Mouse (Mus musculus) C2C12 (cell line): ENCODE data around the gene Elovl5. TPM values are rescaled to one million over a fixed set of nuclear protein-coding genes. Genes with fewer than 3 reads are reported as not detected.

Source experiments
- H3K27me3 ChIP-seq: one replicate; pipeline ENCODE4 v1.6.1; 2011; ENCODE audit not compliant: control insufficient read depth, insufficient read depth, insufficient read length
- H3K36me3 ChIP-seq: one replicate; pipeline ENCODE4 v1.6.1; 2011; ENCODE audit not compliant: control insufficient read depth, insufficient read depth
- H3K4me3 ChIP-seq: one replicate; pipeline ENCODE4 v1.5.1; 2011; ENCODE audit warnings: mild to moderate bottlenecking, control low read depth; ENCODE audit not compliant: poor library complexity, insufficient read depth, severe bottlenecking
- H3K79me2 ChIP-seq: one replicate; pipeline ENCODE4 v1.6.1; 2011; ENCODE audit not compliant: control insufficient read depth, insufficient read depth
- H3K79me3 ChIP-seq: one replicate; pipeline ENCODE4 v1.6.1; 2011; ENCODE audit warnings: low read depth, control low read depth
- H3ac ChIP-seq: one replicate; pipeline ENCODE3; 2011; ENCODE audit warnings: low read depth; ENCODE audit not compliant: control insufficient read depth, insufficient read length
- CEBPB ChIP-seq: IDR thresholded peaks from one replicate; pipeline ENCODE4 v1.6.1; 2011; ENCODE audit warnings: low read depth, mild to moderate bottlenecking, control low read depth, moderate library complexity
- CTCF ChIP-seq: IDR thresholded peaks from one replicate; pipeline ENCODE4 v1.5.1; 2011; ENCODE audit not compliant: control insufficient read depth, insufficient read depth, insufficient read length
- FOSL1 ChIP-seq: IDR thresholded peaks from one replicate; pipeline ENCODE4 v1.8.0; 2011; ENCODE audit warnings: mild to moderate bottlenecking, low read length; ENCODE audit not compliant: poor library complexity, insufficient read depth, severe bottlenecking
- MAX ChIP-seq: IDR thresholded peaks from one replicate; pipeline ENCODE4 v1.6.1; 2011; ENCODE audit warnings: mild to moderate bottlenecking, control low read depth
- MYOD1 ChIP-seq: IDR thresholded peaks from one replicate; pipeline ENCODE4 v1.6.1; 2011; ENCODE audit warnings: low read depth; ENCODE audit not compliant: control insufficient read depth, insufficient read length
- MYOG ChIP-seq: IDR thresholded peaks from one replicate; pipeline ENCODE4 v1.6.1; 2011; ENCODE audit not compliant: control insufficient read depth, insufficient read length; ENCODE audit errors: extremely low read depth
- USF1 ChIP-seq: IDR thresholded peaks from one replicate; pipeline ENCODE4 v1.6.1; 2011; ENCODE audit warnings: low read depth, mild to moderate bottlenecking, control low read depth, moderate library complexity
- polyA plus RNA-seq: library from polyadenylated mRNA; unstranded; fragments of >200 nt; fragmentation: generic; extraction: Trizol; gene quantifications from one replicate; pipeline ENCODE4 v1.2.1, GENCODE M21; 2012; ENCODE audit warnings: missing spikeins

Gene Elovl5
- polyA plus RNA-seq, 1 experiment, result 33.9 TPM

DNA sequence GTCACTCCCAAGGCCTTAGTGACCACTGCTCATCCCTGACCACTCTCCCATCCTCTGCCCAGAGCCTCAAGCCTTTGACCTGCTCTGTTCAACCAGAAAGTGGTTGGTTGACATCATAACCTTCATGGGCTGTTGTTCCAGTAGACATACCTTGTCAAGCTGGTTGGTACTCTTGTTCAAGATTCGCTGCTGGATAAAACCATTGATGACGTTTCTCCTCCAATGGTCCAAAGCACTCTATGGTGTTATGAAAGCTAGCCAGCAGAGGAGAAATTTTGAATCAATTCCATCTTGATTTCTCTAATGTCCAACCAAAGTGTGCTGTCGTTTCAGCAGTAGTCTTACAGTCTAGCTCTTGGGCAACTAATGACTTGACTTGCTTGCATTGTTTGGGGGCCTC is 27.0 kb downstream of the Elovl5 start:
- H3K79me3 ChIP-seq, result peaks cover 28% of the 10 kb centered on the region
- H3K27me3 ChIP-seq, result no peaks in the 10 kb centered on the region
- peaks cover 74% of the 10 kb centered on the region for H3K79me2 ChIP-seq
- no peaks in the 10 kb centered on the region for H3K36me3 ChIP-seq
- no peak overlapping the region for H3K4me3 ChIP-seq
- no peak overlapping the region for H3ac ChIP-seq
- TF ChIP-seq MAX (no peak), USF1 (no peak), CEBPB (no peak), MYOG (no peak), MYOD1 (no peak), FOSL1 (no peak), CTCF (no peak)

DNA sequence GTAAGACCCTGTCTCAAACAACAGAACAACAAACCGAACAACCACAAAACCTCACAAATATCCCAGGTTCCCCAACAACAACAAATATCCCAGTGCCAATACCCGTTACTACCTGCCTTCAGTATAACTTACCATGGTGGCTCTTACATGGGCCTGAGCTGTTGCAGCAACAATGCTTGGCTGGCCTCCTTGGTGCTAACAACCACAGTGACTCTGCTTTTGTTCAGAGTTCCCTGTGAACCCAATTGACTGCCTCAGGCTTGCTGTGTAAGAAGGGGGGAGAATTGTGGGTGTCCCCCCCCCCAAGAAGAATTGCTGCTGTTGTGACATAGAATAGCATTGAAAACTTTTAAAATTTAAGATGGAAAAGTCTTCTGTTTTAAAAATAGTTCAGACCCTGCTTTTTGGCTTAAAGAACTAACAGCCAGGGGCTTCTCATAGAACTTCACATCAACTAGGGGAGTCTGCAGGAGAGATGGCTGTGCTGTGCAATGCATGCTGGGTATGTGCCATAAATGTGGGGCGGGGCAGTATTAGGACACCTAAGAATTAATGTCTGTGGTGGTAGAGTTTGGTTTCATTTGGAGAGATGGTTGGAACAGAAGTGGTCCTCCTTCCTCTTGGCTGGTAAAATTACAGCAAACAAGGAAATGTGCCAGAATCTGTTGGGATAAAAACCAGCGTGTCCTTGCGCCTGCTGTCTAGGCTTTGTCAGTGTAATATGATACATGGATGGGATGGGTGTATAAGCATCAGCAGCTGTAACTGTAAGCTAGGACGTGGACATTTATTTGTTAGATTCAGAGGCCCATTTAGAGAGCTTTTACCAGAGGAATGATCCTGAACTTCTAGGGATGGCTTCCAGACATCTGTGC is 28.9 kb downstream of the Elovl5 start:
- H3K27me3 ChIP-seq, result no peaks in the 10 kb centered on the region
- H3ac ChIP-seq, result no peak overlapping the region
- TF ChIP-seq CEBPB, result no peak
- TF ChIP-seq USF1, result no peak
- TF ChIP-seq MYOD1, result no peak
- TF ChIP-seq CTCF, result no peak
- no peak for TF ChIP-seq FOSL1
- TF ChIP-seq MYOG, result no peak
- no peak for TF ChIP-seq MAX

GRCm38 (mm10) chr9:77948214-77948613 is 31.1 kb downstream of the Elovl5 start:
- H3ac ChIP-seq, result no peak overlapping the region
- TF ChIP-seq CEBPB (no peak), CTCF (no peak), MYOD1 (no peak), FOSL1 (no peak), MAX (no peak), USF1 (no peak), MYOG (no peak)
- H3K36me3 ChIP-seq, result no peaks in the 10 kb centered on the region
- H3K27me3 ChIP-seq, result no peaks in the 10 kb centered on the region
- peaks cover 65% of the 10 kb centered on the region for H3K79me2 ChIP-seq
- H3K79me3 ChIP-seq, result peaks cover 22% of the 10 kb centered on the region
- no peak overlapping the region for H3K4me3 ChIP-seq

More for the DNA sequence above, 28.9 kb downstream of the Elovl5 start:
- Histone ChIP-seq H3K36me3 (no peaks in the 10 kb centered on the region), H3K79me3 (peaks cover 26% of the 10 kb centered on the region), H3K4me3 (no peak overlapping the region), H3K79me2 (peaks cover 64% of the 10 kb centered on the region)

DNA sequence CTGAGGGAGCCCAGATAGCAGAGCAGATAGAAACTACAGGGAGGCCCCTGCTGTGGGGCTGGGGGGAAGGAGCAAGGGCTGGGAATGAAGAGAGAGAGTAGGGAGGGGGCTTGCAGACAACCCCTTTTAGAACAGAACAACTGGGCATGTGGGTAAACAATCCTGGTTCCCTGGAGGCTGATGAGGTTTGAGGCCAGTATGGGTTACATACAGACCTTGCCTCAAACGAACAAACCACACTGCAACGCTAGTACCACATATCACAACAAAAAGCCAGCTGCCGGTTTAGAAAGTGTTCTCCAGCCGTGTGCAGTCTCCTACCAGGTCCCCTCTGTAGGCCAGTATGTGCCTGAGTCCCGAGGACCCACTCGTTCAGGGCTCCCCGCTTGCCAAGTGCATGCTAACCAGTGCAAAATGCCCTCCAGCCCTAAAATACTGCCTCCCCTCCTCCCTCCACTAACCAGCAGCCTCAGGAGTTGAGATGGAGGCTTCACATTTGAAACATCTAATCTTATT is 32.6 kb downstream of the Elovl5 start:
- H3K79me2 ChIP-seq, result peaks cover 72% of the 10 kb centered on the region
- no peak overlapping the region for H3ac ChIP-seq
- no peaks in the 10 kb centered on the region for H3K27me3 ChIP-seq
- TF ChIP-seq CTCF (no peak), MYOD1 (no peak), CEBPB (no peak), MAX (no peak), USF1 (no peak), MYOG (no peak), FOSL1 (no peak)
- H3K4me3 ChIP-seq, result no peak overlapping the region
- peaks cover 25% of the 10 kb centered on the region for H3K79me3 ChIP-seq
- no peaks in the 10 kb centered on the region for H3K36me3 ChIP-seq

- Histone ChIP-seq H3K4me3 (no peak overlapping the region), H3K79me3 (peaks cover 22% of the 10 kb centered on the region), H3K36me3 (no peaks in the 10 kb centered on the region), H3K79me2 (peaks cover 76% of the 10 kb centered on the region), H3ac (no peak overlapping the region), H3K27me3 (no peaks in the 10 kb centered on the region)
- no peak for TF ChIP-seq CEBPB
- no peak for TF ChIP-seq USF1
- TF ChIP-seq MYOD1, result no peak
- no peak for TF ChIP-seq CTCF
- TF ChIP-seq MAX, result no peak
- no peak for TF ChIP-seq MYOG
- no peak for TF ChIP-seq FOSL1
Observed at GRCm38 (mm10) chr9:77950841-77951475, 33.8 kb downstream of the Elovl5 start.
